Mouse (Mus musculus) stomach, postnatal 0 days (tissue): ENCODE results near the gene Nhsl2. TPM values are rescaled to one million over a fixed set of nuclear protein-coding genes. Genes with fewer than 3 reads are reported as not detected.
A peak's percentile ranks its signal among the peaks of the same experiment; 100 is the strongest.

Experiments
- ATAC-seq: fragments of 200-750 bp; cut with Nextera tagmentation; 2 replicates; pipeline ENCODE4 v1.8.0; 2017; ENCODE audit not compliant: low FRiP score, low TSS enrichment
- DNase-seq: peaks from one replicate; pipeline ENCODE4 v3.0.0-alpha.2; 2016; ENCODE audit warnings: low spot score
- H3K27ac ChIP-seq: fragments of 300-500 bp; sonication (generic); replicated peaks from 2 replicates; pipeline ENCODE4 v1.5.1; 2014; ENCODE audit warnings: mild to moderate bottlenecking, control low read depth
- H3K27me3 ChIP-seq: fragments of 300-500 bp; sonication (generic); 2 replicates; pipeline ENCODE4 v1.6.1; 2014; ENCODE audit warnings: low read length; ENCODE audit not compliant: control insufficient read depth, insufficient read depth
- H3K36me3 ChIP-seq: fragments of 300-500 bp; sonication (generic); 2 replicates; pipeline ENCODE4 v1.6.1; 2014; ENCODE audit warnings: low read length, mixed read lengths; ENCODE audit not compliant: control insufficient read depth, insufficient read depth
- H3K4me1 ChIP-seq: fragments of 300-500 bp; sonication (generic); replicated peaks from 2 replicates; pipeline ENCODE4 v1.6.1; 2014; ENCODE audit warnings: antibody characterized with exemption; ENCODE audit not compliant: control insufficient read depth, insufficient read depth
- H3K4me2 ChIP-seq: fragments of 300-500 bp; sonication (generic); replicated peaks from 2 replicates; pipeline ENCODE4 v1.6.1; 2014; ENCODE audit warnings: low read depth, mild to moderate bottlenecking, control low read depth, moderate library complexity
- H3K4me3 ChIP-seq: fragments of 300-500 bp; sonication (generic); 2 replicates; pipeline ENCODE4 v1.5.1; 2014; ENCODE audit warnings: low read depth, low read length, control low read depth
- H3K9ac ChIP-seq: fragments of 300-500 bp; sonication (generic); 2 replicates; pipeline ENCODE4 v1.6.1; 2014; ENCODE audit warnings: mild to moderate bottlenecking, low read length, control low read depth, mixed read lengths
- H3K9me3 ChIP-seq: fragments of 300-500 bp; sonication (generic); 2 replicates; pipeline ENCODE4 v1.6.1; 2016; ENCODE audit warnings: low read length; ENCODE audit not compliant: control insufficient read depth
- CTCF ChIP-seq: IDR thresholded peaks from 2 replicates; pipeline ENCODE4 v1.5.1; 2016; ENCODE audit warnings: antibody characterized with exemption, low read depth, mild to moderate bottlenecking, moderate library complexity
- EP300 ChIP-seq: optimal IDR thresholded peaks from 2 replicates; pipeline ENCODE3; 2016; ENCODE audit warnings: antibody characterized with exemption
- WGBS: fragments of 180-500 bp; shearing (Covaris S2); extraction: QIAGEN DNeasy Blood & Tissue Kit; methylation state at CpG from one replicate; pipeline ENCODE4 v1.1.7; 2014; 5-methylcytosine and 5-hydroxymethylcytosine counted together
- polyA plus RNA-seq: library from polyadenylated mRNA; unstranded; fragments of >200 nt; fragmentation: Nextera tagmentation; extraction: Ambion mirVana; gene quantifications from 2 replicates; pipeline ENCODE4 v1.2.1, GENCODE M21; 2015

The Nhsl2 gene
- polyA plus RNA-seq, 1 experiment from 2014 or later, result 2.2 TPM

- H3K4me1 ChIP-seq, result no peaks in the 10 kb centered on the region
- no peaks in the 10 kb centered on the region for H3K9me3 ChIP-seq
- ATAC-seq (peak; percentile 92), DNase-seq (peak; percentile 75)
- H3K4me2 ChIP-seq, result no peak overlapping the region
- TF ChIP-seq EP300, result no peak
- TF ChIP-seq CTCF, result peak; percentile 90
- H3K27ac ChIP-seq, result no peak overlapping the region
- H3K4me3 ChIP-seq, result no peak overlapping the region
- no peaks in the 10 kb centered on the region for H3K27me3 ChIP-seq
- H3K36me3 ChIP-seq, result no peaks in the 10 kb centered on the region
- WGBS, result 11% methylated on average over 6 of the region's 6 CpGs
- no peak overlapping the region for H3K9ac ChIP-seq
These were observed 93.3 kb downstream of the Nhsl2 start for GRCm38 (mm10) chrX:101942461-101942896.

GRCm38 (mm10) chrX:101943743-101944142 is 94.6 kb downstream of the Nhsl2 start:
- ATAC-seq, result no peak
- DNase-seq, result no peak
- no peak overlapping the region for H3K9ac ChIP-seq
- no peaks in the 10 kb centered on the region for H3K4me1 ChIP-seq
- no peak overlapping the region for H3K4me3 ChIP-seq
- no peaks in the 10 kb centered on the region for H3K9me3 ChIP-seq
- H3K4me2 ChIP-seq, result no peak overlapping the region
- 49% methylated on average over 2 of the region's 2 CpGs for WGBS
- TF ChIP-seq EP300 (no peak), CTCF (no peak)
- no peaks in the 10 kb centered on the region for H3K36me3 ChIP-seq
- H3K27ac ChIP-seq, result no peak overlapping the region
- no peaks in the 10 kb centered on the region for H3K27me3 ChIP-seq

GRCm38 (mm10) chrX:101944761-101945330 is 95.7 kb downstream of the Nhsl2 start:
- Histone ChIP-seq H3K27ac (no peak overlapping the region), H3K36me3 (no peaks in the 10 kb centered on the region), H3K27me3 (no peaks in the 10 kb centered on the region), H3K4me2 (no peak overlapping the region), H3K9ac (no peak overlapping the region), H3K9me3 (no peaks in the 10 kb centered on the region), H3K4me3 (no peak overlapping the region), H3K4me1 (no peaks in the 10 kb centered on the region)
- ATAC-seq (no peak), DNase-seq (no peak)
- WGBS, result 86% methylated on average over 2 of the region's 2 CpGs
- TF ChIP-seq EP300 (no peak), CTCF (no peak)

GRCm38 (mm10) chrX:101952436-101952835 is 103.3 kb downstream of the Nhsl2 start:
- TF ChIP-seq CTCF, result no peak
- no peak for TF ChIP-seq EP300
- H3K4me1 ChIP-seq, result no peaks in the 10 kb centered on the region
- H3K27ac ChIP-seq, result no peak overlapping the region
- no peak overlapping the region for H3K4me3 ChIP-seq
- 54% methylated on average over 6 of the region's 6 CpGs for WGBS
- DNase-seq (no peak), ATAC-seq (no peak)
- H3K4me2 ChIP-seq, result no peak overlapping the region
- no peaks in the 10 kb centered on the region for H3K27me3 ChIP-seq
- H3K36me3 ChIP-seq, result no peaks in the 10 kb centered on the region
- H3K9me3 ChIP-seq, result no peaks in the 10 kb centered on the region
- H3K9ac ChIP-seq, result no peak overlapping the region

GRCm38 (mm10) chrX:101953256-101953655 is 104.1 kb downstream of the Nhsl2 start:
- no peak overlapping the region for H3K9ac ChIP-seq
- DNase-seq (no peak), ATAC-seq (no peak)
- TF ChIP-seq CTCF (no peak), EP300 (no peak)
- no peaks in the 10 kb centered on the region for H3K4me1 ChIP-seq
- H3K4me3 ChIP-seq, result no peak overlapping the region
- no peaks in the 10 kb centered on the region for H3K36me3 ChIP-seq
- H3K27me3 ChIP-seq, result no peaks in the 10 kb centered on the region
- no peak overlapping the region for H3K4me2 ChIP-seq
- 82% methylated on average over 2 of the region's 2 CpGs for WGBS
- no peak overlapping the region for H3K27ac ChIP-seq
- H3K9me3 ChIP-seq, result no peaks in the 10 kb centered on the region

GRCm38 (mm10) chrX:101953787-101954491 is 104.8 kb downstream of the Nhsl2 start:
- ATAC-seq (peak; percentile 99), DNase-seq (peak; percentile 92)
- no peaks in the 10 kb centered on the region for H3K36me3 ChIP-seq
- H3K4me2 ChIP-seq, result peak overlapping the region; percentile 46
- peak overlapping the region; percentile 8; the same call in 1 of the 2 replicates for H3K4me3 ChIP-seq
- TF ChIP-seq EP300 (no peak), CTCF (peak; percentile 96)
- H3K4me1 ChIP-seq, result no peaks in the 10 kb centered on the region
- H3K9me3 ChIP-seq, result no peaks in the 10 kb centered on the region
- H3K27me3 ChIP-seq, result no peaks in the 10 kb centered on the region
- WGBS, result 11% methylated on average over 22 of the region's 30 CpGs
- H3K9ac ChIP-seq, result no peak overlapping the region
- no peak overlapping the region for H3K27ac ChIP-seq
